Comparison of ENCODE assay signal across 10 mouse cellular contexts in the genomic region with DNA sequence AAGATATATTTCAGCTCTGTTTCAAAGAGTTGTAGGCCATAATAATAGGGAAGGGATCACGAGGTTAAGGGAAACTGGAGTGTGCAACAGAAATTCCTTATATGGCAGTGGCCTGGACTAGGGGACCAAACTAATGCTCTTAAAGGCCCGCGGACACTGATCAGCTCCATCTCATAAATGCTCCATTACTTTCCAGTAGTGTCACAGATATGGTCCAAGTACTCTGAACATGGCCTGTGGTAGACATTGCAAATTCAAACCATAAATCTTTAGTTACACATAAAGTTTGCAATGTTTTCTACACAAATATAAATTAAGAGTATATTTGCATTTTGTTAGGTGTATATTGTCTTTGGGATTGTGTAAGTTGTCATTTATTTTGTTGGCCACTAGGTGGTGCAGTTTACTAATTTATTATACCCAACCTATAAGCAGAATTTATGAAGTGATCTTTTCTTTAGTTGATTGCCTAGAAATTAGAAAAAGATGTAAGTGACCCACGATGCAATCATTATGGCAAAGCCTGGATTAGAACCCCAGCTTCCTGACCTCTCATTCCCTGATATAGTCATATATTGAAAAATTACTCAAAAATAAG.
DNase-seq lines count a peak whose midpoint lies in the region; ATAC-seq and TF ChIP-seq lines count a peak whose summit lies in the region.
"Had no signal": no experiment of that assay in that cellular context is flagged by ENCODE, and none has a peak within 500 bp of the region (broad histone marks: within the 10 kb centered on the region; RNA-seq: fewer than 3 reads in every experiment).

No protein-coding gene starts in this region.

- TF ChIP-seq CTCF in Patski (IDR thresholded peaks at IDR 0.05): peak; percentile 61
- peak; percentile 71 for TF ChIP-seq CTCF in midbrain, postnatal 0 days (IDR thresholded peaks at IDR 0.05)

- ATAC-seq in Patski: peak; percentile 35
- peak; percentile 50; the same call in 1 of the 2 replicates for ATAC-seq in erythroid progenitor cell, adult 5-6 weeks (replicated peaks; ENCODE audit: low FRiP score, poor library complexity, severe bottlenecking)
- ATAC-seq in midbrain, postnatal 0 days (ENCODE audit: low FRiP score): peak; percentile 60; the same call in 1 of the 2 replicates

- H3K4me1 ChIP-seq in midbrain, postnatal 0 days (ENCODE audit: insufficient read depth, low read length): no peaks in the 10 kb centered on the region
- H3K4me1 ChIP-seq: embryonic facial prominence, embryonic 12.5 days; limb, embryonic 15.5 days had no signal

- no peaks in the 10 kb centered on the region for H3K36me3 ChIP-seq in midbrain, postnatal 0 days (ENCODE audit: insufficient read depth, low read length)
- H3K36me3 ChIP-seq: embryonic facial prominence, embryonic 12.5 days; limb, embryonic 15.5 days had no signal

- H3K4me2 ChIP-seq in midbrain, postnatal 0 days (ENCODE audit: low read depth, low read length, poor library complexity, severe bottlenecking): no peak overlapping the region
- H3K4me2 ChIP-seq: embryonic facial prominence, embryonic 12.5 days; limb, embryonic 15.5 days had no signal

- H3K27ac ChIP-seq in midbrain, postnatal 0 days (ENCODE audit: low read depth, low read length): no peak overlapping the region
- H3K27ac ChIP-seq: embryonic facial prominence, embryonic 12.5 days; limb, embryonic 15.5 days had no signal

- H3K27me3 ChIP-seq in Patski: no peaks in the 10 kb centered on the region
- no peaks in the 10 kb centered on the region for H3K27me3 ChIP-seq in midbrain, postnatal 0 days (ENCODE audit: insufficient read depth, low read length)
- H3K27me3 ChIP-seq: embryonic facial prominence, embryonic 12.5 days; limb, embryonic 15.5 days had no signal

- POLR2A ChIA-PET in Patski (lab: Charles Lee): interaction anchor here (0.6 kb wide), 1 partner anchor 459 kb away, joined by 3 read pairs; no protein-coding TSS in a partner anchor

- CTCF ChIA-PET in Patski (lab: Charles Lee): interaction anchor here (0.8 to 1.9 kb wide), 9 partner anchors 9 to 855 kb away, joined by 3 to 6 read pairs (median 3); no protein-coding TSS in a partner anchor

- no peaks in the 10 kb centered on the region for H3K9me3 ChIP-seq in midbrain, postnatal 0 days (ENCODE audit: low read length)
- H3K9me3 ChIP-seq: embryonic facial prominence, embryonic 12.5 days; limb, embryonic 15.5 days had no signal

- no peak overlapping the region for H3K9ac ChIP-seq in midbrain, postnatal 0 days (replicated peaks; ENCODE audit: low read length, poor library complexity, severe bottlenecking)
- H3K9ac ChIP-seq: embryonic facial prominence, embryonic 12.5 days; limb, embryonic 15.5 days had no signal

- WGBS in midbrain, postnatal 0 days: 61% methylated on average over 4 of the region's 4 CpGs

- peak; percentile 22 for DNase-seq in layer of hippocampus, adult 9-10 months (ENCODE audit: low spot score)
- no peak for DNase-seq in layer of hippocampus, adult 9-11 months
- no peak for DNase-seq in Patski (ENCODE audit: low read depth, low spot score)
- DNase-seq in midbrain, postnatal 0 days (ENCODE audit: low spot score): peak; percentile 64
- no peak for DNase-seq in right cerebral cortex, postnatal 14 days
- DNase-seq in layer of hippocampus, postnatal 25 days (ENCODE audit: extremely low spot score in 1 of 2, low spot score in 1 of 2): no peak
- no peak for DNase-seq in ovary, postnatal 10 days (ENCODE audit: low spot score)

- in situ Hi-C loops in Patski (cut with MboI; ENCODE audit: low pct_unique_long_range_greater_than_20kb): no loop called here

- H3K4me3 ChIP-seq in midbrain, postnatal 0 days (ENCODE audit: low read depth, low read length): no peak overlapping the region
- H3K4me3 ChIP-seq: embryonic facial prominence, embryonic 12.5 days; limb, embryonic 15.5 days had no signal

Comparison
In these comparisons a context has a peak if more than half of its experiments do, and no peak if none do; other contexts are left out.
1. DNase-seq: peak in layer of hippocampus, adult 9-10 months (single experiment) and midbrain, postnatal 0 days (single experiment); none in layer of hippocampus, adult 9-11 months (single experiment), Patski (single experiment), right cerebral cortex, postnatal 14 days (single experiment), layer of hippocampus, postnatal 25 days (0 of 2) and ovary, postnatal 10 days (single experiment).
2. Peak in every context shown above with its lines, with median percentiles within 50 percentile points of each other: ATAC-seq.